Mouse (Mus musculus) spleen, adult 2 months (tissue): ENCODE data around the gene Gm10322.

ENCODE experiments used
- CTCF ChIP-seq: fragments of 200-500 bp; IDR thresholded peaks from 2 replicates; pipeline ENCODE4 v1.5.1; 2011; ENCODE audit warnings: mild to moderate bottlenecking, inconsistent platforms; ENCODE audit not compliant: insufficient read depth, insufficient read length, insufficient replicate concordance; ENCODE audit errors: extremely low read depth
- POLR2A ChIP-seq: fragments of 200-500 bp; IDR thresholded peaks from 2 replicates; pipeline ENCODE4 v1.6.1; 2011; ENCODE audit warnings: low read depth, low read length, inconsistent platforms

DNA sequence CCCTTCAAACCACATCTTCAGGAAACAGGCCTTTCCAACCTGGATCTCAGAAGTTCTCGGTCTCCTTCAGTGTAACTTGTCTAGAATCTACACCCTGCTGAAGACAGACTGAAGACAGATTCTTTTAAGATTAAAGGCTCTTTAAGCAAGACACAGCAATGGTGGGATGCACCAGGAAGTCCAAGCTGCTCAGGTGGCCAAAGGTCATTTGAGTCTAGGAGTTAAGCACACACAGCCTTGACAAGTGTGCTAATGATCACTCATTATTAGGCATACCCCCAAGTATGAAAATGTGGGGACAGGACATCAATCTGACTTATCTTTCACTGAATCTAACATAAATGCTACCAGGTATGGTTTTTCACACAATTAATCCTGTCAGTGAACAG lies 46.4 kb upstream of the Gm10322 start:
- no peak for TF ChIP-seq CTCF
- no peak for TF ChIP-seq POLR2A
